Mouse (Mus musculus): ENCODE results near the gene Fbxo11.

GRCm38 (mm10) chr17:87985916-87986315 is 79.2 kb downstream of the Fbxo11 start:
- no peak for TF ChIP-seq CTCF (IDR thresholded peaks at IDR 0.05; ENCODE audit: low read depth)
- TF ChIP-seq EP300 (IDR thresholded peaks at IDR 0.05; ENCODE audit: low read depth) = no peak
